Mouse (Mus musculus) small intestine, adult 2 months (tissue): ENCODE results near the gene Bin2. TPM values are rescaled to one million over a fixed set of nuclear protein-coding genes. Genes with fewer than 3 reads are reported as not detected.

Source experiments
- H3K27ac ChIP-seq: fragments of 200-500 bp; 2 replicates; pipeline ENCODE4 v1.5.1; 2012; ENCODE audit warnings: low read depth, low read length, control low read depth, inconsistent platforms; ENCODE audit not compliant: insufficient read depth
- H3K27me3 ChIP-seq: fragments of 200-500 bp; 2 replicates; pipeline ENCODE4 v1.6.1; 2012; ENCODE audit warnings: mild to moderate bottlenecking, moderate library complexity, low read length, inconsistent platforms; ENCODE audit not compliant: control insufficient read depth, insufficient read depth
- H3K36me3 ChIP-seq: fragments of 200-500 bp; 2 replicates; pipeline ENCODE4 v1.6.1; 2012; ENCODE audit warnings: mild to moderate bottlenecking, low read length, control low read depth, inconsistent platforms; ENCODE audit not compliant: control insufficient read depth, insufficient read depth
- H3K4me1 ChIP-seq: fragments of 200-500 bp; 2 replicates; pipeline ENCODE4 v1.6.1; 2012; ENCODE audit warnings: low read length, inconsistent platforms, mixed read lengths; ENCODE audit not compliant: control insufficient read depth, insufficient read depth, insufficient read length
- H3K4me3 ChIP-seq: fragments of 200-500 bp; 2 replicates; pipeline ENCODE4 v1.5.1; 2012; ENCODE audit warnings: low read depth, mild to moderate bottlenecking, control low read depth, inconsistent platforms, low read length, moderate library complexity
- CTCF ChIP-seq: fragments of 200-500 bp; IDR thresholded peaks from 2 replicates; pipeline ENCODE4 v1.5.1; 2012; ENCODE audit warnings: low read depth, mild to moderate bottlenecking, control low read depth, inconsistent platforms, low read length, moderate library complexity, mixed read lengths; ENCODE audit not compliant: insufficient replicate concordance, insufficient read length; ENCODE audit errors: extremely low read depth
- POLR2A ChIP-seq: fragments of 200-500 bp; IDR thresholded peaks from 2 replicates; pipeline ENCODE4 v1.6.1; 2012; ENCODE audit warnings: low read depth, mild to moderate bottlenecking, control low read depth, inconsistent platforms, low read length, moderate library complexity
- WGBS: fragments of 180-500 bp; shearing (Covaris S2); methylation state at CpG from one replicate; pipeline ENCODE4 v1.1.7; 2018; 5-methylcytosine and 5-hydroxymethylcytosine counted together
- polyA plus RNA-seq: library from polyadenylated mRNA; depleted of rRNA; stranded (reverse); fragments of >200 nt; gene quantifications from 2 replicates; pipeline ENCODE4 v1.2.3, GENCODE M21; 2012; rRNA removed

The Bin2 gene
- 6.6 and 13.0 TPM in 2 replicates for polyA plus RNA-seq

DNA sequence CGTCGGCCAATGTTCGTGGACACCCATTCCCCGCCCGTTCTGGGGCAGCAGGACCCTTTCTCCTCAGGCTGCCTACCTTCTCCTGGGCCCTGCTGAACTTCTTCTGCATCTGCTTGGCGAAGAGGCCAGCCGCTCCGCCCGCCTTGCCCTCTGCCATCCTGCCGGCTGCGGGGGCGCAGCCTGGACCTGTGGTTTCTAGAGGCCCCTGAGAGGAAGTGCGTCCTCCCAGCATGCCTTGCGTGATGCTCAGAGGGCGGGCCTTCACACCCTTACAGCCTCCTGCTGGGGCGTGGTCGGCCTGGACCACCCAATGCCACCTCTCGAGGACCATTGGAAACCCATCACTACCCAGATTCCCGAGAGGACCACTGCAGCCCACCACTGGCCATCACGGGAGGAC, at the start of gene Bin2:
Bin2 (minus strand) TSS at position 217 of the 400 bp plus-strand sequence.
- peak; percentile 56; the same call in 1 of the 2 replicates for TF ChIP-seq POLR2A
- TF ChIP-seq CTCF: no peak
- H3K4me3 ChIP-seq: peak within 1 kb of the TSS; percentile 69
- peaks cover 34% of the 10 kb centered on the region for H3K4me1 ChIP-seq
- peak within 1 kb of the TSS; percentile 96 for H3K27ac ChIP-seq
- no peaks in the 10 kb centered on the region for H3K36me3 ChIP-seq
- no peaks in the 10 kb centered on the region for H3K27me3 ChIP-seq
- 85% methylated on average over 20 of the region's 20 CpGs for WGBS

DNA sequence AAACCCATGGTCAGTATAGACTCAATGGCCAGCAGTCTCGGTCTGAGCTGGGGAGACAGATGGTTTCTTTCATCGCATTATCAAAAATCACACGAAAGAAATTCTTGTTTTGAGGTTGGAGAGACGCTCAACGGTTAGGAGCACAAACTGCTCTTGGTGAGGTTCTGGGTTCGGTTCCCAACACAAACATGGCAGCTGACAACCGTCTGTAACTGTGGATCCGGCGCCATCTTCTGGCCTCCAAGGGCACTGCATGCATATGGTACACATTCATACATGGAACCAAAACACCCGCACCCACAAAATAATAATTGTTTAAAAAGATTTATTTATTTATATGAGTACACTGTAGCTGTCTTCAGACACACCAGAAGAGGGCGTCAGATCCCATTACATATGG, 49.2 kb upstream of the Bin2 start:
- H3K4me1 ChIP-seq: peaks cover 12% of the 10 kb centered on the region
- no peaks in the 10 kb centered on the region for H3K27me3 ChIP-seq
- no peak for TF ChIP-seq POLR2A
- peak; percentile 57; the same call in 1 of the 2 replicates for TF ChIP-seq CTCF
- H3K36me3 ChIP-seq: peaks cover 53% of the 10 kb centered on the region
- no peak overlapping the region for H3K27ac ChIP-seq
- H3K4me3 ChIP-seq: no peak overlapping the region
- WGBS: 86% methylated on average over 11 of the region's 11 CpGs

DNA sequence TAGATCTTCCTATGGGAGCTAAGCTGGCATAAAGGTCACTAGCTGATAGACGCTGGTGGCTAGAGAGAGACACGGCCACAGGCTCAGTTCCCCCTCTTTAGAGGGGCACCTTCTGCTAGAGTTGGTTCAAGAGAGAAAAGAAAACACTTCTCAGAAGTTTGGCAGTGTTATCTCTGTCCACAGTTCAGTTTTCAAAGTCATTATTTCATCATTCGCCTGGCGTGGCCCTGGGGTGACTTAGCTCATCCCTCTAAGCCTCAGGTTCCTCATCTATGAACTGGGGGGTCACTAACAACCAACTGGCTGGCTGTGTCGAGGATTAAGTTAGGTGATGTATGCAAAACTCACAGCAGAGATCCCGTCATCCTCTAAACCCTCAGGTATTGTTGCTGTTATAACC, 48.6 kb upstream of the Bin2 start:
- H3K27ac ChIP-seq: no peak overlapping the region
- WGBS: 84% methylated on average over 6 of the region's 6 CpGs
- TF ChIP-seq CTCF (no peak), POLR2A (no peak)
- H3K4me1 ChIP-seq: peaks cover 8% of the 10 kb centered on the region; the same call in 1 of the 2 replicates
- peaks cover 57% of the 10 kb centered on the region for H3K36me3 ChIP-seq
- no peaks in the 10 kb centered on the region for H3K27me3 ChIP-seq
- H3K4me3 ChIP-seq: no peak overlapping the region

DNA sequence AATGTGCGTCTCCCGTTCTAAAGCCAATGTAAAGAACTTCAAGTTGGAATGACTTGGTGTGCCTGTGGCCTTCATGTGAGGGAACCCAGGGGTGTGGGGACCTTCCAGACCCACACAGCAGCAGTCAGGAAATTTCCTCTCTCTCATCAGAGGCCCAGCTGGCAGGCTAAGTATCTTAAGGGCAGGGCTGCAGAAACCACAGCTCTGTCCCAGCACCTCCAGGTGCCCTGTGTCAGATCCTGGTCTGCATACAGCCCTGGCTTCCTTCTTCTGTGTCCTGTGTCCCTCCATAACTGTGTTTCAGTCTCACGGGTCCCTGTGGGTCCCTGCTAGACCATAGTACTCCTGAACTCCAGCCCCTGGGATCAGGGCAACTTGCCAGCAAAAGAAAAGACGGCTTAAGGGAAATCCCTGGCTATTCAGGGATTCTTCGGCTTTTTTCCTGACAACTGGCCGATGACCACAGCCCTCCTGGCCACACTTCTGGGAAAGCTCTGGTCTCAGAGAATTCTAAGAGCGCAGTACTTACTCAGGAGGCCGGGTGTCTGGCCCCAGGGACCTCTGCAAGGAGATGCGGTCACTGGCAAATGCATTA, 46.1 kb upstream of the Bin2 start:
- Histone ChIP-seq H3K4me3 (no peak overlapping the region), H3K36me3 (peaks cover 79% of the 10 kb centered on the region)
- WGBS: 77% methylated on average over 9 of the region's 9 CpGs

DNA sequence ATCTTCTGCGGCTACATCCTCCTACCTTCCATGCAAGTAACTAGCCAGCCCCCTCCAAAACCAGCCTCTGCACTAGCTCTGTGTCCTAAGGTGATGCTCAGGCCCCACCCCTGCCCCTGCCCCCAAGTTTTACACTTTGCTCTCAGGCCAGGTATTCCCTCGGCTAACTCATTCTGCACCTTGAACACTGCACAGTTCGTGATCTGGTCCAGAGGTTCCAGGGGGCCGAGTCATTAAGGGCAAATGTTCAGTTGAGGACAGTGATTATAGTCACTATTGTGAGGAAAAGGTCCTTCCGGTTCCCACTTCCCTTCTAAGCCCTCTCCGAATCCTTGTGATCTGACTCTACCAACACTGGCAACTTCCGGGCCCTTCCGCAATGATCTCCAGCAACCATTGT, 45.1 kb upstream of the Bin2 start:
- H3K36me3 ChIP-seq: peaks cover 78% of the 10 kb centered on the region
- no peaks in the 10 kb centered on the region for H3K27me3 ChIP-seq
- 89% methylated on average over 8 of the region's 8 CpGs for WGBS
- TF ChIP-seq CTCF: no peak
- TF ChIP-seq POLR2A: no peak
- no peak overlapping the region for H3K27ac ChIP-seq
- H3K4me1 ChIP-seq: no peaks in the 10 kb centered on the region
- no peak overlapping the region for H3K4me3 ChIP-seq

More for the DNA sequence above, 46.1 kb upstream of the Bin2 start:
- Histone ChIP-seq H3K4me1 (no peaks in the 10 kb centered on the region), H3K27me3 (no peaks in the 10 kb centered on the region), H3K27ac (no peak overlapping the region)
- no peak for TF ChIP-seq POLR2A

DNA sequence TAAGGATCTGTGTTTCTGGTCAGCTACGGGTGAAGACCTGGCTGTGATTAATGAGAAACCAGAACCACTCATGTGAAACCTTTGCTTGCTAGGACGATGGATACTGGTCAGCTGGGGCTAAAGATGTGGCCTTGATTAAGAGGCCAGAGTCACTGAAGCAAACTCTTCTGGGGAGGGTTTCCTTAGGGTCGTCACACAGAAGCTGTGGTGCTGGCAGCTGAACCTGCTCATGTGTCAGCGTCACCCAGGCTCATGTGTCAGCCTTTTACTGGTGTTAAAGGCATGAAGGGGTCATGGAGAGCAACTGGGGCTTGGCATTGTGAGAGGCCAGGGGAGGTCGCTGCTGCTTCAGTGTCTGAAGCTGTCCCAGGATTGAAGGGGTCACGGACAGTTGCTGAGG, 41.5 kb upstream of the Bin2 start:
- Histone ChIP-seq H3K4me3 (no peak overlapping the region), H3K36me3 (peaks cover 59% of the 10 kb centered on the region), H3K4me1 (no peaks in the 10 kb centered on the region), H3K27ac (no peak overlapping the region), H3K27me3 (no peaks in the 10 kb centered on the region)
- TF ChIP-seq POLR2A (no peak), CTCF (no peak)
- WGBS: 83% methylated on average over 6 of the region's 6 CpGs

DNA sequence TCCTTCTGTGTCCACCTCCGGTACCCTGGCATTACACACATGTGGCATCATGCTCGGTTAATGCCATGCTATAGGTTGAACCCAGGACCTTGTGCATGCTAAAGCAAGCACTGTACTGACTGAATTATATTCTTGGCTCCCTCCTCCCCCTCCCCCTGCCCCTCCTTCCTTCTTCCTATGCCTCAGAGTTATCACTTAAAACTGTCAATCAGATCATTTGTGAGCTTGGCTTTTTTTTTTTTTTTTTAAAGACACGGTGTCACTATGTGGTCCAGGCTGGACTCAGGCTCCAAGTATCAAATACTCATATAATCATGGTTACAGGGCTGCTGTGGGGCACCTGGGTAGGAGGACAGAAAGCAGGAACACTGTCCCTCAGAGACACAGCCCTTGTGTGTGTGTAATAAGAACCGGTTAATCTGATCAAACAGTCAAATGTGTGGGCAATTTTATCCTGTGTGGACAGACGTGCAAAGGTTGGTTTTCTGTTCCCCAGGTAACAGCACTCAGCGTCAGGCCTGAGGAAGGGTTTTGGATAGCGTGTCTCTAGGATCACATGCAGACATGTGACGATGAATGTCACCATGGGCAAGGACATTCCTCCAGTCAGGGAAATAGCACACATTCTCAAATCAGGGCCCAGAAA, 39.2 kb upstream of the Bin2 start:
- H3K27me3 ChIP-seq: no peaks in the 10 kb centered on the region
- H3K27ac ChIP-seq: no peak overlapping the region
- no peak overlapping the region for H3K4me3 ChIP-seq
- peaks cover 52% of the 10 kb centered on the region for H3K36me3 ChIP-seq
- TF ChIP-seq CTCF (no peak), POLR2A (no peak)
- no peaks in the 10 kb centered on the region; the same call in 1 of the 2 replicates for H3K4me1 ChIP-seq
- WGBS: 53% methylated on average over 8 of the region's 8 CpGs
